Mouse (Mus musculus) liver, embryonic 11.5 days (tissue): ENCODE data around the gene Tfap2a. TPM values are rescaled to one million over a fixed set of nuclear protein-coding genes. Genes with fewer than 3 reads are reported as not detected.

Experiments used
- ATAC-seq: fragments of 200-750 bp; cut with Nextera tagmentation; replicated peaks from 2 replicates; pipeline ENCODE4 v1.8.0; 2017; ENCODE audit warnings: moderate number of reproducible peaks, mild to moderate bottlenecking, moderate TSS enrichment, moderate library complexity; ENCODE audit not compliant: low FRiP score
- DNase-seq: peaks from one replicate; pipeline ENCODE4 v3.0.0-alpha.2; 2017; ENCODE audit warnings: low spot score
- H3K27ac ChIP-seq: fragments of 300-500 bp; sonication (generic); 2 replicates; pipeline ENCODE4 v1.5.1; 2014; ENCODE audit warnings: mild to moderate bottlenecking, low read depth, low read length, control low read depth
- H3K27me3 ChIP-seq: fragments of 300-500 bp; sonication (generic); replicated peaks from 2 replicates; pipeline ENCODE4 v1.6.1; 2014; ENCODE audit warnings: low read length, mixed read lengths; ENCODE audit not compliant: control insufficient read depth, insufficient read depth
- H3K36me3 ChIP-seq: fragments of 300-500 bp; sonication (generic); 2 replicates; pipeline ENCODE4 v1.6.1; 2014; ENCODE audit warnings: mild to moderate bottlenecking, low read length, moderate library complexity, mixed read lengths; ENCODE audit not compliant: control insufficient read depth, insufficient read depth
- H3K4me1 ChIP-seq: fragments of 300-500 bp; sonication (generic); replicated peaks from 2 replicates; pipeline ENCODE4 v1.6.1; 2014; ENCODE audit warnings: low read length, mixed read lengths; ENCODE audit not compliant: control insufficient read depth, insufficient read depth
- H3K4me2 ChIP-seq: fragments of 300-500 bp; sonication (generic); 2 replicates; pipeline ENCODE4 v1.6.1; 2014; ENCODE audit warnings: mild to moderate bottlenecking, control low read depth, moderate library complexity
- H3K4me3 ChIP-seq: fragments of 300-500 bp; sonication (generic); 2 replicates; pipeline ENCODE4 v1.5.1; 2014; ENCODE audit warnings: low read depth, low read length, control low read depth
- H3K9ac ChIP-seq: fragments of 300-500 bp; sonication (generic); 2 replicates; pipeline ENCODE4 v1.6.1; 2014; ENCODE audit warnings: low read depth, low read length, control low read depth
- H3K9me3 ChIP-seq: fragments of 300-500 bp; sonication (generic); 2 replicates; pipeline ENCODE4 v1.6.1; 2016; ENCODE audit warnings: low read length, inconsistent platforms, mixed read lengths; ENCODE audit not compliant: control insufficient read depth
- WGBS: fragments of 180-500 bp; shearing (Covaris S2); extraction: QIAGEN DNeasy Blood & Tissue Kit; methylation state at CpG from one replicate; pipeline ENCODE4 v1.1.7; 2014; 5-methylcytosine and 5-hydroxymethylcytosine counted together
- polyA plus RNA-seq: library from polyadenylated mRNA; unstranded; fragments of >200 nt; fragmentation: Nextera tagmentation; extraction: Ambion mirVana; gene quantifications from 2 replicates; pipeline ENCODE4 v1.2.1, GENCODE M21; 2014

Tfap2a gene
- polyA plus RNA-seq, 1 experiment from 2014 or later, result 0.22 TPM

DNA sequence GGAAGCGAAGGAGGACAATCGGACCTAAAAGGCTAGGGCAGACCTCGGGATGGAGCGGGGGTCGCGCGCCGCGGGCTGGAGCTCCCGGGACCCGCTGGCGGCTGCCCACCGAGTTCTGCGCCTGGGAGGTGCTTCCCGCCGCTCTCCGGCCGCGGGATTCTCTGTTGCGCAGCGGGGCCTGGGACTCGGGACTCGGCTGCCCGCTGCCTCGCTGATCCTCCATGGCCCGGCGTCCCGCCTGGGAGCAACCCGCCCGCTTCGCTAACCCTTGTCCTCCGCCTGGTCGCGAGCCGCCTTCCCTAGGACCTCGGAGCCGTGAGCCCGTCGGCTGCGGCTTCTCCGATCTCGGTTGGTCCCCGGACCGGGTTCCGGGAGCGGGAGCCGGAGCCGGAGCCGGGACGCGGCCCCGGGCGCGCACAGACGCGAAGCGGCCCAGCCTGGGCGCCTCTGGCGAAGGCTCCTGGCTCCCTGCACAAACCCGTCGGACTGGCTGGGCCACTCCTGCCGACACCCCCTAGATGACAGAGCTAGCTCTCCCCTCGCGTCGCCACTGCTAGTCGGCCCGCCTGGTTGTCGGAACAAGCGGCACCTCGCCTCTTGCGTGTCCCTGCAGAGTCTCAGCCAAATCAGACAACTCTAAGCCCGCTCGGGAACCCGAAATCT is 6.9 kb downstream of the Tfap2a start:
- peak; percentile 63 for DNase-seq
- H3K4me3 ChIP-seq, result peak overlapping the region; percentile 48
- no peaks in the 10 kb centered on the region for H3K36me3 ChIP-seq
- H3K4me1 ChIP-seq, result 0 out of 2 replicates have a peak, but pooled peaks cover 5% of the 10 kb centered on the region
- peaks cover 98% of the 10 kb centered on the region for H3K27me3 ChIP-seq
- no peaks in the 10 kb centered on the region for H3K9me3 ChIP-seq
- H3K9ac ChIP-seq, result no peak overlapping the region
- WGBS, result under 1% methylated on average over 60 of the region's 74 CpGs
- H3K4me2 ChIP-seq, result peak overlapping the region; percentile 70
- no peak overlapping the region for H3K27ac ChIP-seq
- no peak for ATAC-seq

DNA sequence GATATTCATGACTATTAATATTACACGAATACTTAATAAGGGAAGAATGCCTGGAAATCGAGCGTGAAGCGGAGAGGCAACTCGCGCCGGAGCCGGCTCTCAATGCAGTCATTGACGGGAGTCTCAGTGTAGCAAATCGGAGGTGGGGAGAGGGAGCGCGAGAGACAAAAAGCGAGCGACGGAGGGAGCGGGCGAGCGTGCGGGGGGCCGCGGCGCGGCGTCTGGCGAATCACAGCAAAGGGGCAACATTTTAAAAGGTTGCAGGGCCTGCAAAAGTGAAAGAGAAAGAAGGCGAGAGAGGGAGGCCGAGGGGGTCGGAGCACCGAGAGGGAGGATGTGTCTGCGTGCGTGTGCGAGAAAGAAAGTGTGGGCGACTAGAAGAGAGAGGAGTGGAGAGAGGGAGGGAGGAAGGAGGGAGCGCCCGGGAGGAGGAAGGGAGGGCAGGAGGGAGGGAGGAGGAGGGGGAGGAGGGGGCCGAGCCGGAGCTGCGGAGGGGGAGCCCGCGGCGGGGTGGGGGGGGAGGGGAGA is 7.5 kb downstream of the Tfap2a start:
- Histone ChIP-seq H3K4me2 (peak overlapping the region; percentile 70), H3K9ac (no peak overlapping the region), H3K27me3 (peaks cover 98% of the 10 kb centered on the region), H3K36me3 (no peaks in the 10 kb centered on the region), H3K4me1 (0 out of 2 replicates have a peak, but pooled peaks cover 5% of the 10 kb centered on the region), H3K4me3 (peak overlapping the region; percentile 48), H3K9me3 (no peaks in the 10 kb centered on the region), H3K27ac (no peak overlapping the region)
- DNase-seq (peak; percentile 56), ATAC-seq (no peak)
- WGBS, result under 1% methylated on average over 39 of the region's 41 CpGs

DNA sequence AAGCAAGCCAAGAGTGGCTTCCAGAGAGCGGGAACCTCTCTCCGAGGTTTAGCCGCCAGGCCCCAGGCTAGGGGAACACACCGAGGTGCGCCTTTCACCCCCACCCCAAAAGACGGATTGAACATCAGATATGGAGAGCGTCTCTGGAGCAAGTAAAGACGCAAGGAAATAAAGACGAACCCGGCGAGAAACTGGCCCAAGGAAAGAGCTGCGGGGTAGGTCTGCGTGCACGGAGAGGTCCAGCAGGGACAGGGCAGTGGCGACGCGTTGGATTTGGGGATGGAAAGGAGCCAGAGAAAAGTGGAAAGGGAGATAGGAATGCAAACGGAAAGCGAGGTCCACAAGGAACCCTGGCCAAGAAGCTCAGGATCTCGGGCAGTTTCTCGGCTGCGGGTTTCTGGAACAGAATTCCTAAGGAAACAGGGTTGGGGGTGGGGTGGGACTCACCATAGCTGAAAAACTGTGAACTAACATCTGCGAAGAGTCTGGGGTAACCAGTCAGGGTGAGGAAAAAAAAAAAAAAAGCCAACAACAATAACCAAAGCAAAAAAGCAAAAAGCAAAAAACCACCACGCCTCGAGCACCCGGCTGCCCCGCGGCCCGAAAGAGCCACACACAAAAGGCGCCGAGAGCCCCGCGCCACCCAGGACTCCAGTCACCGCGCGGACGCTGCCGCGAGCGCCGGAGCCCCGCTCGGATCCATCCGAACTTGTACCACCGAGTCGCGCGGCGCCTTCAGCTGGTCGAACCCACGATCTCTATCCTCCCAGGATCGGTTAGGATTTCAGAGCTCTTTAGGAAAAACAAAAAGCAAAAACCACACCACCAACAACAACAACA is 8.4 kb downstream of the Tfap2a start:
- WGBS, result under 1% methylated on average over 52 of the region's 52 CpGs
- Histone ChIP-seq H3K4me3 (0 out of 2 replicates have a peak overlapping the region, but pooled peaks have one; percentile 15), H3K9ac (no peak overlapping the region), H3K4me1 (0 out of 2 replicates have a peak, but pooled peaks cover 3% of the 10 kb centered on the region), H3K27ac (no peak overlapping the region), H3K36me3 (no peaks in the 10 kb centered on the region), H3K27me3 (peaks cover 98% of the 10 kb centered on the region), H3K9me3 (no peaks in the 10 kb centered on the region), H3K4me2 (peak overlapping the region; percentile 70)
- DNase-seq (peak; percentile 53), ATAC-seq (no peak)

DNA sequence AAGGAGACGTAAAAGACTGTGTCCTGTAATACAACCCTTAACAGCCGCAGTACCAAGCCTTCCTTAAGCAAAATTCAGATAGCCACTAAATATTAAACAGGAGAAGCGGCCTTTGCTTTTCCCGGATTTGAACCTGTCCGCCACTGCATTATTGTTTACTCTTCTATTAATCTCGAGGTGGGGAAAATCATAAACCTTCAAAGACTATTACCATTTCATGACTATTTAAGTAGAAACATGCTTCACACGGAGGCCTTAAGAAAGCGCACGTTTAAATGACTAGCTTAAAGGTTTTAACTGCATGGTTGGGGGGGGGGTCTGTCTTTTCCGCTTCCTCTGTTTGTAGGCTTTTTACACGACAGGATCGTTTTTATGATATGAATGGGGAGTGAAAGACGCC is 9.1 kb downstream of the Tfap2a start:
- DNase-seq (no peak), ATAC-seq (no peak)
- Histone ChIP-seq H3K4me2 (no peak overlapping the region), H3K4me3 (no peak overlapping the region), H3K9ac (no peak overlapping the region), H3K36me3 (no peaks in the 10 kb centered on the region), H3K4me1 (0 out of 2 replicates have a peak, but pooled peaks cover 3% of the 10 kb centered on the region), H3K27me3 (peaks cover 97% of the 10 kb centered on the region), H3K27ac (no peak overlapping the region), H3K9me3 (no peaks in the 10 kb centered on the region)
- WGBS, result 3% methylated on average over 13 of the region's 13 CpGs

DNA sequence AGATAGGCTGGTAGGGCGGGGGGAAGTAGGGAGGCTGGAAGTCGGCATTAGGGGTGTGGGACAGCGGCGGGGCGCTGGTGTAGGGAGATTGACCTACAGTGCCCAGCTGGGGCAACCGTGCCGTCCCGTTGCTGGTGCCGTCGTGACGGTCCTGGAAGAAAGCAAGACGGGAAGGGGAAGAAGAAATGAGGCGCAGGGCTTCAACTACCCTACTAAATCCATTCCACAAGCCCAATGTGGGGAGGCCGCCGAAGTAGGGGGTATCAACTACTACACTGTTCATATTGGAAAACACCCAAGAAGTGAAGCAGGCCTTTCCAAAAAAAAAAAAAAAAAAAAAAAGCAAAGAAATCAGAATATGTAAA is 9.6 kb downstream of the Tfap2a start:
- WGBS, result under 1% methylated on average over 15 of the region's 15 CpGs
- no peaks in the 10 kb centered on the region for H3K36me3 ChIP-seq
- no peak overlapping the region for H3K4me2 ChIP-seq
- H3K4me1 ChIP-seq, result 0 out of 2 replicates have a peak, but pooled peaks cover 3% of the 10 kb centered on the region
- no peak overlapping the region for H3K27ac ChIP-seq
- no peak overlapping the region for H3K9ac ChIP-seq
- no peak overlapping the region for H3K4me3 ChIP-seq
- peaks cover 97% of the 10 kb centered on the region for H3K27me3 ChIP-seq
- ATAC-seq (no peak), DNase-seq (no peak)
- H3K9me3 ChIP-seq, result no peaks in the 10 kb centered on the region

DNA sequence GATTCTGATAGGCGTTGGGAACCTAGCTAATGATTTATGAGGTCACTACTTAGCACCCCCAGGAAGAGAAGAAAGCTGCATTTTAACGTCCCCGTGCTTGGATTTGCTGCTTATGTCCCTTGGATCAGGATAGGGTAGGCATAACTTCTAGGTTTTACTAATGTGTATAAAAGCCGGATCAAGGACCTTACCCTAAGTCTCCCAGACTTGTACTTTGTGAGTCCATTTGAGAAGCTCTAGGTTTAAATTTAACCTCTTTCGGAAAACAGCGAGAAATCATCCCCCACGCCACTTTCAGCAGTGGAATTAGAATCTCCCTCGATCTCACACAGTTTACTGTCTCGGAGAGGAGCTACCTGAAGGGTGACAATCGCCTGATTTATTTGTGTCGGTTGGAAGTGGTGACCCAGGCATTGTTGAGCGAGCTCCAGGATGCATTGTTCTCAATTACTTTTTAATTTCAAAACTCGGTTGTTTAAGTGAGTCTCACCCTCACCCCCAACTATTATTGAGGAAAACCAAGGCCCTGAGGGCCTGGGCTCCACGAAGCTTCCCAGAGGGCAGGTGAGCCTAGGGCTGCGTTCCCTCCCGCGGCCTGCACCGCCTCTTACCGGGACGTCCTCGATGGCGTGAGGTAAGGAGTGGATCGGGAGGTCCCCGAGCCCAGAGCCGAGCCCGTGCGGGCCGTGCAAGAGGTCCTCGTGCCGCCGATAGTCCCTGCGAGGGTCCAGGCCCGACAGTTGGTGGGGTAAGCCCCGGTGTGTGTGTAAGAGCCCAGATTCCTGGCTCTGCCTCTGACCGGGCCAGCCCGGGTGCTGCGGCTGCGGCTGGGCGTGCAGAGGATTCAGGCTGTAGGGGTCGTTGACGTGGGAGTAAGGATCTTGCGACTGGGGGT is 10.2 kb downstream of the Tfap2a start:
- Histone ChIP-seq H3K27ac (no peak overlapping the region), H3K9me3 (no peaks in the 10 kb centered on the region), H3K27me3 (peaks cover 95% of the 10 kb centered on the region), H3K4me3 (no peak overlapping the region), H3K9ac (no peak overlapping the region), H3K4me2 (no peak overlapping the region), H3K36me3 (no peaks in the 10 kb centered on the region), H3K4me1 (0 out of 2 replicates have a peak, but pooled peaks cover 3% of the 10 kb centered on the region)
- WGBS, result 2% methylated on average over 42 of the region's 42 CpGs
- DNase-seq (peak; percentile 44), ATAC-seq (no peak)

DNA sequence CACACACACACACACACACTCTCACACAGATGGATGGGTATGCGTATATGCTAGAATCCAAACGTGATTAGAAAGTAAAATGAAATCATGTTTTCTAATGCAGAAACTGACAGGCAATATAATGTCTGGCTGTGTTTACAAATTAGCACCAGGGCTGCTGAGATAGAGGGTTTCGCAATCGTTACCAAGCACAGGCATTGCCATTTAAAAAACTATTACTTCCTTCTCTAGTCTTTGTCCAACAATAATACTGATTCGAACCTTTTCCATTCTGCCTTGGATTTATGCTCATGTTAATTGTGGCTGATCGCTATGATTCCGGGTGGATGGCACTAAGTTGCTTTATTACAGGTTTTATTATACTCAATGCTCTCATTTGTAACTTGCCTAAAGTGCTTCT is 12.3 kb downstream of the Tfap2a start:
- no peaks in the 10 kb centered on the region for H3K4me1 ChIP-seq
- H3K36me3 ChIP-seq, result no peaks in the 10 kb centered on the region
- H3K4me3 ChIP-seq, result no peak overlapping the region
- no peak overlapping the region for H3K27ac ChIP-seq
- 6% methylated on average over 7 of the region's 7 CpGs for WGBS
- ATAC-seq (no peak), DNase-seq (no peak)
- no peaks in the 10 kb centered on the region for H3K9me3 ChIP-seq
- peaks cover 88% of the 10 kb centered on the region for H3K27me3 ChIP-seq
- no peak overlapping the region for H3K9ac ChIP-seq
- H3K4me2 ChIP-seq, result no peak overlapping the region

DNA sequence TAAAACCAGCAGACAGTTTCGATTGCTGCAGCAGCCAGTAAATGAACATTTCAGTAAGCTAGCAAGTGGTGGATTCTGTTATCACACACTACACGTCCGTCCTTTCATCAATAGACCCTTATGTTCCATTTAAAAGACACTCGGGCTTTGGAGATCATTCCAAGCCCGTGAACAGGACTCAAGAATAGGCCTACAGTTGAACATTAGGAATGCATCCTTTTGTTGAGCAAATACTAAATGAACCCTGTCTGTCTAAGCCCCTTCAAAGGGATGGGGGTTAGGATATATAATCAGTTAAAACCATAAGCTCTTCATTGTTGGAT is 14.6 kb downstream of the Tfap2a start:
- Histone ChIP-seq H3K9me3 (no peaks in the 10 kb centered on the region), H3K4me3 (peak overlapping the region; percentile 56), H3K4me1 (no peaks in the 10 kb centered on the region), H3K4me2 (peak overlapping the region; percentile 94), H3K36me3 (no peaks in the 10 kb centered on the region), H3K27ac (no peak overlapping the region), H3K27me3 (peaks cover 88% of the 10 kb centered on the region), H3K9ac (peak overlapping the region; percentile 17; the same call in 1 of the 2 replicates)
- 10% methylated on average over 5 of the region's 5 CpGs for WGBS
- no peak for DNase-seq
- no peak for ATAC-seq
